Mouse (Mus musculus) testis, adult 2 months (tissue): ENCODE data around the gene Arhgap30.

ENCODE experiments used
- CTCF ChIP-seq: fragments of 200-500 bp; IDR thresholded peaks from 2 replicates; pipeline ENCODE4 v1.5.1; 2012; ENCODE audit warnings: low read depth, mild to moderate bottlenecking, inconsistent platforms, low read length, moderate library complexity; ENCODE audit not compliant: control insufficient read depth, insufficient read depth, insufficient replicate concordance
- POLR2A ChIP-seq: fragments of 200-500 bp; IDR thresholded peaks from 2 replicates; pipeline ENCODE4 v1.6.1; 2012; ENCODE audit warnings: low read depth, mild to moderate bottlenecking, inconsistent platforms, low read length, moderate library complexity; ENCODE audit not compliant: control insufficient read depth

GRCm38 (mm10) chr1:171435288-171435814 lies 46.6 kb downstream of the Arhgap30 start:
- TF ChIP-seq CTCF (no peak), POLR2A (no peak)
